Mouse (Mus musculus): ENCODE measurements around the gene Ms4a4a.
A peak's percentile ranks its signal among the peaks of the same experiment; 100 is the strongest.

DNA sequence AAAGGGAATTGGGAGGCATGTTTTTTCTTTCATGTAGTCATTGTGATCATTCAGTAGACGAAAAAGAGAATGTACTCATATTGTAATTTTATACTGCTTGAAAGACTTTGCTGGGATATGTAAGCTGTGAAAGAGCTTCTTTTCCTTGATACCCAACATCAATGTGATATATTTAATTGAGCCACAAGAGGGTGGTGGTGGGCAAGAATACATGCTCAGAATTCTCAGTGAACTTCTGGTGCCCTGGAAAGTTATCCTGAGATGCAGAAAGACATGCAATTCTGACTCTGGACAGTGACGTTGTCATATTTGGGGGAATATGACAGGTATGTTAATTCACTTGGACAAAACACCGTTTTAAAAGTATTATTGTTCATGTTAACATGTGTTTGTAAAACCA lies 15.2 kb upstream of the Ms4a4a start:
- TF ChIP-seq POLR2A (IDR thresholded peaks at IDR 0.05; ENCODE audit: insufficient read depth, low read depth, low read length) = no peak
- no peak for TF ChIP-seq EP300 (IDR thresholded peaks at IDR 0.05; ENCODE audit: insufficient read depth, low read depth, low read length)
- peak; percentile 41 for TF ChIP-seq CTCF (IDR thresholded peaks at IDR 0.05)
